ENCODE assay signal across 8 mouse cellular contexts in genomic region chr15:5243959-5244905, GRCm38 (mm10). TPM values are rescaled to one million over a fixed set of nuclear protein-coding genes. Genes with fewer than 3 reads are reported as not detected.
DNase-seq lines count a peak whose midpoint lies in the region; ATAC-seq and TF ChIP-seq lines count a peak whose summit lies in the region.

Gene Ptger4, minus strand, starts transcription at chr15:5244187.

- H3K27ac ChIP-seq in embryonic fibroblast, embryonic 13.5 days (ENCODE audit: insufficient read depth, low read length) = no peak within 1 kb of the TSS
- H3K27ac ChIP-seq in heart, embryonic 10.5 days = no peak within 1 kb of the TSS
- no peak within 1 kb of the TSS for H3K27ac ChIP-seq in kidney, embryonic 14.5 days (ENCODE audit: low read depth, low read length)
- H3K27ac ChIP-seq in liver, embryonic 11.5 days (ENCODE audit: low read depth, low read length) = no peak within 1 kb of the TSS

- H3K4me3 ChIP-seq in C2C12 (ENCODE audit: insufficient read depth, poor library complexity, severe bottlenecking) (peak within 1 kb of the TSS; percentile 60), myocyte (peak within 1 kb of the TSS; percentile 51)
- peak within 1 kb of the TSS; percentile 64 for H3K4me3 ChIP-seq in embryonic fibroblast, embryonic 13.5 days (ENCODE audit: insufficient read depth, low read length)
- peak within 1 kb of the TSS; percentile 77 for H3K4me3 ChIP-seq in heart, embryonic 10.5 days
- peak within 1 kb of the TSS; percentile 57 for H3K4me3 ChIP-seq in kidney, embryonic 14.5 days (ENCODE audit: low read length)
- peak within 1 kb of the TSS; percentile 73 for H3K4me3 ChIP-seq in liver, embryonic 11.5 days (ENCODE audit: low read depth, low read length)

- H3K79me3 ChIP-seq in C2C12 (ENCODE audit: low read depth) = peaks cover 19% of the 10 kb centered on the region

- no peaks in the 10 kb centered on the region for H3K9me3 ChIP-seq in heart, embryonic 10.5 days
- H3K9me3 ChIP-seq in kidney, embryonic 14.5 days (ENCODE audit: control insufficient read depth, low read length) = no peaks in the 10 kb centered on the region
- no peaks in the 10 kb centered on the region for H3K9me3 ChIP-seq in liver, embryonic 11.5 days (ENCODE audit: control insufficient read depth, low read length)

- peak within 1 kb of the TSS; percentile 51 for H3K9ac ChIP-seq in kidney, embryonic 14.5 days (ENCODE audit: low read depth, low read length)
- peak within 1 kb of the TSS; percentile 61 for H3K9ac ChIP-seq in liver, embryonic 11.5 days (ENCODE audit: low read depth, low read length)

- peak; percentile 79 for TF ChIP-seq POLR2A in embryonic fibroblast, embryonic 13.5 days (IDR thresholded peaks at IDR 0.05; ENCODE audit: low read depth, low read length)
- peak; percentile 73 for TF ChIP-seq POLR2A in myocyte (IDR thresholded peaks at IDR 0.05; ENCODE audit: insufficient read length, low read depth)

- no peaks in the 10 kb centered on the region for H3K27me3 ChIP-seq in C2C12 (ENCODE audit: control insufficient read depth, insufficient read depth, insufficient read length)
- peaks cover 43% of the 10 kb centered on the region for H3K27me3 ChIP-seq in heart, embryonic 10.5 days (ENCODE audit: insufficient read depth, poor library complexity, severe bottlenecking)
- peaks cover 18% of the 10 kb centered on the region; the same call in 1 of the 2 replicates for H3K27me3 ChIP-seq in kidney, embryonic 14.5 days (ENCODE audit: control insufficient read depth, insufficient read depth, low read length)
- H3K27me3 ChIP-seq in liver, embryonic 11.5 days (replicated peaks; ENCODE audit: control insufficient read depth, insufficient read depth, low read length) = peaks cover 22% of the 10 kb centered on the region
- H3K27me3 ChIP-seq in myocyte (ENCODE audit: control insufficient read depth, insufficient read depth, insufficient read length) = no peaks in the 10 kb centered on the region
- H3K27me3 ChIP-seq in splenic B cell, adult 2 months (ENCODE audit: control insufficient read depth, insufficient read depth, low read length, poor library complexity, severe bottlenecking) = no peaks in the 10 kb centered on the region

- H3K36me3 ChIP-seq in C2C12 (ENCODE audit: control insufficient read depth, insufficient read depth) (no peaks in the 10 kb centered on the region), myocyte (ENCODE audit: control insufficient read depth, insufficient read depth) (no peaks in the 10 kb centered on the region)
- H3K36me3 ChIP-seq in heart, embryonic 10.5 days = no peaks in the 10 kb centered on the region
- H3K36me3 ChIP-seq in kidney, embryonic 14.5 days (ENCODE audit: control insufficient read depth, insufficient read depth, low read length) = no peaks in the 10 kb centered on the region
- H3K36me3 ChIP-seq in liver, embryonic 11.5 days (ENCODE audit: control insufficient read depth, insufficient read depth, low read length) = no peaks in the 10 kb centered on the region
- no peaks in the 10 kb centered on the region for H3K36me3 ChIP-seq in splenic B cell, adult 2 months (ENCODE audit: control insufficient read depth, insufficient read depth, low read length, poor library complexity, severe bottlenecking)

- peak; percentile 96 for ATAC-seq in kidney, embryonic 14.5 days (ENCODE audit: low FRiP score, low TSS enrichment)
- ATAC-seq in liver, embryonic 11.5 days (replicated peaks; ENCODE audit: low FRiP score) = peak; percentile 93

- no peak for TF ChIP-seq CTCF in C2C12 (IDR thresholded peaks at IDR 0.05; ENCODE audit: control insufficient read depth, insufficient read depth, insufficient read length)
- TF ChIP-seq CTCF in embryonic fibroblast, embryonic 13.5 days (IDR thresholded peaks at IDR 0.05; ENCODE audit: borderline replicate concordance, insufficient read depth, low read length) = no peak

- WGBS in heart, embryonic 10.5 days = 2% methylated on average over 61 of the region's 61 CpGs
- WGBS in kidney, embryonic 14.5 days = under 1% methylated on average over 61 of the region's 61 CpGs
- 2% methylated on average over 61 of the region's 61 CpGs for WGBS in liver, embryonic 11.5 days

- DNase-seq in brain, adult 2 months (ENCODE audit: low read depth, low spot score) = peak; percentile 68
- DNase-seq in heart, embryonic 10.5 days (ENCODE audit: low spot score) = peak; percentile 94
- peak; percentile 92 for DNase-seq in liver, embryonic 11.5 days (ENCODE audit: low spot score)
- peak; percentile 96 for DNase-seq in splenic B cell, adult 2 months (ENCODE audit: low read depth, low spot score)

- H3K79me2 ChIP-seq in C2C12 (ENCODE audit: control insufficient read depth, insufficient read depth) = peaks cover 47% of the 10 kb centered on the region
- H3K79me2 ChIP-seq in myocyte (ENCODE audit: control insufficient read depth, insufficient read depth) = peaks cover 36% of the 10 kb centered on the region

- H3K4me1 ChIP-seq in embryonic fibroblast, embryonic 13.5 days (ENCODE audit: control insufficient read depth, insufficient read depth, low read length) = no peaks in the 10 kb centered on the region
- H3K4me1 ChIP-seq in heart, embryonic 10.5 days = peaks cover 32% of the 10 kb centered on the region
- H3K4me1 ChIP-seq in kidney, embryonic 14.5 days (ENCODE audit: control insufficient read depth, insufficient read depth, low read length) = peaks cover 19% of the 10 kb centered on the region
- peaks cover 19% of the 10 kb centered on the region for H3K4me1 ChIP-seq in liver, embryonic 11.5 days (replicated peaks; ENCODE audit: control insufficient read depth, insufficient read depth, low read length)

- peak within 1 kb of the TSS; percentile 73 for H3ac ChIP-seq in C2C12 (ENCODE audit: control insufficient read depth, insufficient read length, low read depth)
- H3ac ChIP-seq in myocyte (ENCODE audit: control insufficient read depth, insufficient read length) = peak within 1 kb of the TSS; percentile 29

- H3K4me2 ChIP-seq in kidney, embryonic 14.5 days (replicated peaks; ENCODE audit: low read depth, low read length) = peak within 1 kb of the TSS; percentile 99
- H3K4me2 ChIP-seq in liver, embryonic 11.5 days = peak within 1 kb of the TSS; percentile 100
- H3K4me2 ChIP-seq in myocyte (ENCODE audit: low read depth) = peak within 1 kb of the TSS; percentile 100

TF ChIP-seq in C2C12, 6 proteins besides CTCF, POLR2A, EP300 and RAD21:
- no peak for TF ChIP-seq MYOD1 (IDR thresholded peaks at IDR 0.05; ENCODE audit: control insufficient read depth, insufficient read length, low read depth)
- no peak for TF ChIP-seq USF1 (IDR thresholded peaks at IDR 0.05; ENCODE audit: low read depth)
- peak; percentile 10 for TF ChIP-seq MAX (IDR thresholded peaks at IDR 0.05)
- no peak for TF ChIP-seq FOSL1 (IDR thresholded peaks at IDR 0.05; ENCODE audit: insufficient read depth, low read length, poor library complexity, severe bottlenecking)
- TF ChIP-seq CEBPB (IDR thresholded peaks at IDR 0.05; ENCODE audit: low read depth) = no peak
- no peak for TF ChIP-seq MYOG (IDR thresholded peaks at IDR 0.05; ENCODE audit: control insufficient read depth, extremely low read depth, insufficient read length)
TF ChIP-seq in C2C12: peak in this region for 1.

TF ChIP-seq in myocyte, 11 proteins besides CTCF, POLR2A, EP300 and RAD21:
- TF ChIP-seq SRF (IDR thresholded peaks at IDR 0.05; ENCODE audit: control insufficient read depth, insufficient read length, low read depth) = peak; percentile 97
- TF ChIP-seq CEBPB (IDR thresholded peaks at IDR 0.05; ENCODE audit: insufficient read depth, poor library complexity, severe bottlenecking) = no peak
- TF ChIP-seq POLR2AphosphoS2 (IDR thresholded peaks at IDR 0.05; ENCODE audit: insufficient read length, low read depth) = peak; percentile 50

RNA-seq across cellular contexts. Expression of gene Ptger4, which starts in this region (rescaled TPM):
- polyA plus RNA-seq in C2C12 (2012; fragmentation: generic; extraction: Trizol) (10.7 TPM), myocyte (2012; fragmentation: generic; extraction: Trizol) (0.95 TPM)
- 4.0 and 4.3 TPM in 2 replicates for polyA plus RNA-seq in embryonic fibroblast, embryonic 13.5 days (2011; ENCODE audit: insufficient read length, low read depth, missing spikeins)
- polyA plus RNA-seq in heart, embryonic 10.5 days (2016; fragmentation: Nextera tagmentation; extraction: Ambion mirVana) = 0.90 and 1.8 TPM in 2 replicates
- 3.0 and 5.9 TPM in 2 replicates for polyA plus RNA-seq in kidney, embryonic 14.5 days (2014; fragmentation: Nextera tagmentation; extraction: Ambion mirVana)
- polyA plus RNA-seq in liver, embryonic 11.5 days (2014; fragmentation: Nextera tagmentation; extraction: Ambion mirVana) = 5.1 and 5.8 TPM in 2 replicates
